Mouse (Mus musculus): ENCODE measurements around the gene Acpp.

DNA sequence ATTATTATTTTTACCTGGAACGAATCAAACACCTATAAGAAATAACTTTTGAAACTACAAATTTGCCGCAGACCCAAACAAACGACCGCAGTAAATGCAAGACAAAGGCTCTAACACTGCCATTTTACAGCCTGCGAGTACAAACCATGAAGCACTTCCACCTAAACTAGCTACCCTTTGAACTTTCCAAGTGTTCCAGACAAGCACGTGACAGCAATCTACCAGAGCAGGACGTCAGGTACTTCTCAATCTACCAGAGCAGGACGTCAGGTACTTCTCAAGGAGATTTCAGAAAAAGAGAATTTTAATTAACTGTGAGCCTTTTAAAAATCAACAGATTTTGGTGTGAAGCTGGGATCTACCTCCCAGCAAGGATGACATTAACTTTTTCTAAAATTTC, 86.4 kb downstream of the Acpp start:
- TF ChIP-seq CTCF (IDR thresholded peaks at IDR 0.05; ENCODE audit: low read depth, low read length) (no peak), EP300 (IDR thresholded peaks at IDR 0.05; ENCODE audit: insufficient read depth, low read depth, low read length) (no peak)

All from ES-Bruce4 (cell line).